Mouse (Mus musculus) B cell, adult 62 days (primary cell): Measurements from ENCODE around the gene Furin. TPM values are rescaled to one million over a fixed set of nuclear protein-coding genes. Genes with fewer than 3 reads are reported as not detected.

Experiments used
- total RNA-seq: library from RNA; stranded (reverse); gene quantifications from 4 replicates; pipeline ENCODE4 v1.2.4, GENCODE M21; 2023

Gene Furin
- total RNA-seq: 56.9 to 70.6 TPM (median 59.0 TPM) in 4 replicates

GRCm38 (mm10) chr7:80405188-80405695 is at the start of gene Furin:
Furin (minus strand) TSS chr7:80405436.

GRCm38 (mm10) chr7:80387633-80388543 is 17.3 kb downstream of the Furin start, which contains the start of gene Fes:
Fes (minus strand) TSS chr7:80387946.

GRCm38 (mm10) chr7:80371041-80371751 is 34.0 kb downstream of the Furin start, which contains the start of gene Man2a2:
Man2a2 (minus strand) TSS chr7:80371375.

GRCm38 (mm10) chr7:80342858-80343257 is 62.4 kb downstream of the Furin start, which contains the start of gene Hddc3:
Hddc3 (plus strand) TSS chr7:80343104.

GRCm38 (mm10) chr7:80340793-80341192 is 64.4 kb downstream of the Furin start, which contains the start of gene Unc45a:
Unc45a (minus strand) TSS chr7:80341005.

Other genes starting within 250 kb of the Furin start
- 141 to 155 TPM (median 148 TPM) in 4 replicates for gene Sema4b, start 218.6 kb downstream of the Furin start, total RNA-seq
- gene Cib1, start 172.6 kb downstream of the Furin start, total RNA-seq: 86.7 to 111 TPM (median 93.5 TPM) in 4 replicates
- 5.6 to 8.0 TPM (median 6.5 TPM) in 4 replicates for gene Gdpgp1, start 172.6 kb downstream of the Furin start, total RNA-seq
- gene Ttll13, start 159.1 kb downstream of the Furin start, total RNA-seq: 1.0 to 3.8 TPM (median 2.1 TPM) in 4 replicates
- gene Ngrn, start 144.2 kb downstream of the Furin start, total RNA-seq: 13.1 to 17.9 TPM (median 17.1 TPM) in 4 replicates
- 31.2 to 36.5 TPM (median 34.5 TPM) in 4 replicates for gene Vps33b, start 135.8 kb downstream of the Furin start, total RNA-seq
- gene Prc1, start 111.0 kb downstream of the Furin start, total RNA-seq: 4.2 to 7.5 TPM (median 5.5 TPM) in 4 replicates
- gene Rccd1, start 81.0 kb downstream of the Furin start, total RNA-seq: 23.3 to 31.6 TPM (median 27.0 TPM) in 4 replicates
- 86.9 to 102 TPM (median 94.9 TPM) in 4 replicates for gene Unc45a, start 64.4 kb downstream of the Furin start, total RNA-seq
- 13.2 to 21.3 TPM (median 14.8 TPM) in 4 replicates for gene Hddc3, start 62.3 kb downstream of the Furin start, total RNA-seq
- 92.3 to 112 TPM (median 102 TPM) in 4 replicates for gene Man2a2, start 34.1 kb downstream of the Furin start, total RNA-seq
- gene Fes, start 17.5 kb downstream of the Furin start, total RNA-seq: 30.4 to 45.6 TPM (median 39.6 TPM) in 4 replicates
- 14.4 to 18.7 TPM (median 17.4 TPM) in 4 replicates for gene Blm, start 129.7 kb upstream of the Furin start, total RNA-seq